Mouse (Mus musculus) embryonic facial prominence, embryonic 11.5 days (tissue): ENCODE data around the gene Syt13. TPM values are rescaled to one million over a fixed set of nuclear protein-coding genes. Genes with fewer than 3 reads are reported as not detected.

Experiments
- ATAC-seq: fragments of 200-750 bp; cut with Nextera tagmentation; replicated peaks from 2 replicates; pipeline ENCODE4 v1.8.0; 2017; ENCODE audit warnings: low read depth; ENCODE audit not compliant: insufficient number of reproducible peaks, low FRiP score, low TSS enrichment
- DNase-seq: peaks from one replicate; pipeline ENCODE4 v3.0.0-alpha.2; 2015; ENCODE audit warnings: low spot score
- H3K27ac ChIP-seq: fragments of 300-500 bp; sonication (generic); replicated peaks from 2 replicates; pipeline ENCODE4 v1.5.1; 2014; ENCODE audit warnings: mild to moderate bottlenecking, low read depth, low read length, control low read depth
- H3K27me3 ChIP-seq: fragments of 300-500 bp; sonication (generic); 2 replicates; pipeline ENCODE4 v1.6.1; 2014; ENCODE audit warnings: mild to moderate bottlenecking, low read length, moderate library complexity, mixed read lengths; ENCODE audit not compliant: control insufficient read depth, insufficient read depth
- H3K36me3 ChIP-seq: fragments of 300-500 bp; sonication (generic); replicated peaks from 2 replicates; pipeline ENCODE4 v1.6.1; 2014; ENCODE audit warnings: low read depth, mild to moderate bottlenecking, low read length, moderate library complexity, mixed read lengths; ENCODE audit not compliant: control insufficient read depth, insufficient read depth
- H3K4me1 ChIP-seq: fragments of 300-500 bp; sonication (generic); 2 replicates; pipeline ENCODE4 v1.6.1; 2014; ENCODE audit warnings: low read length, mixed read lengths; ENCODE audit not compliant: control insufficient read depth, insufficient read depth
- H3K4me2 ChIP-seq: fragments of 300-500 bp; sonication (generic); 2 replicates; pipeline ENCODE4 v1.6.1; 2014; ENCODE audit warnings: low read depth, mild to moderate bottlenecking, control low read depth, low read length, moderate library complexity
- H3K4me3 ChIP-seq: fragments of 300-500 bp; sonication (generic); 2 replicates; pipeline ENCODE4 v1.5.1; 2014; ENCODE audit warnings: low read depth, low read length, control low read depth
- H3K9ac ChIP-seq: fragments of 300-500 bp; sonication (generic); replicated peaks from 2 replicates; pipeline ENCODE4 v1.6.1; 2014; ENCODE audit warnings: mild to moderate bottlenecking, control low read depth, low read length
- H3K9me3 ChIP-seq: fragments of 300-500 bp; sonication (generic); replicated peaks from 2 replicates; pipeline ENCODE4 v1.6.1; 2016; ENCODE audit warnings: mild to moderate bottlenecking, low read length, inconsistent platforms, mixed read lengths; ENCODE audit not compliant: control insufficient read depth
- WGBS: fragments of 180-500 bp; shearing (Covaris S2); extraction: QIAGEN DNeasy Blood & Tissue Kit; methylation state at CpG from one replicate; pipeline ENCODE4 v1.1.7; 2014; 5-methylcytosine and 5-hydroxymethylcytosine counted together
- polyA plus RNA-seq: library from polyadenylated mRNA; unstranded; fragments of >200 nt; fragmentation: Nextera tagmentation; extraction: Ambion mirVana; gene quantifications from 2 replicates; pipeline ENCODE4 v1.2.1, GENCODE M21; 2014

Gene Syt13
- polyA plus RNA-seq, 1 experiment from 2014 or later = 9.0 TPM

- no peaks in the 10 kb centered on the region for H3K27me3 ChIP-seq
- 87% methylated on average over 7 of the region's 7 CpGs for WGBS
- H3K4me2 ChIP-seq = no peak overlapping the region
- peaks cover 4% of the 10 kb centered on the region for H3K4me1 ChIP-seq
- DNase-seq (no peak), ATAC-seq (no peak)
- no peak overlapping the region for H3K9ac ChIP-seq
- H3K27ac ChIP-seq = no peak overlapping the region
- no peaks in the 10 kb centered on the region for H3K9me3 ChIP-seq
- no peaks in the 10 kb centered on the region for H3K36me3 ChIP-seq
- no peak overlapping the region for H3K4me3 ChIP-seq
These were observed 69.6 kb downstream of the Syt13 start for GRCm38 (mm10) chr2:92984321-92985108.

GRCm38 (mm10) chr2:92985171-92985570, 70.3 kb downstream of the Syt13 start:
- Histone ChIP-seq H3K36me3 (no peaks in the 10 kb centered on the region), H3K27me3 (no peaks in the 10 kb centered on the region), H3K27ac (no peak overlapping the region), H3K9me3 (no peaks in the 10 kb centered on the region), H3K4me1 (peaks cover 4% of the 10 kb centered on the region), H3K9ac (no peak overlapping the region), H3K4me2 (no peak overlapping the region), H3K4me3 (no peak overlapping the region)
- DNase-seq (no peak), ATAC-seq (no peak)
- WGBS = 93% methylated on average over 2 of the region's 2 CpGs

DNA sequence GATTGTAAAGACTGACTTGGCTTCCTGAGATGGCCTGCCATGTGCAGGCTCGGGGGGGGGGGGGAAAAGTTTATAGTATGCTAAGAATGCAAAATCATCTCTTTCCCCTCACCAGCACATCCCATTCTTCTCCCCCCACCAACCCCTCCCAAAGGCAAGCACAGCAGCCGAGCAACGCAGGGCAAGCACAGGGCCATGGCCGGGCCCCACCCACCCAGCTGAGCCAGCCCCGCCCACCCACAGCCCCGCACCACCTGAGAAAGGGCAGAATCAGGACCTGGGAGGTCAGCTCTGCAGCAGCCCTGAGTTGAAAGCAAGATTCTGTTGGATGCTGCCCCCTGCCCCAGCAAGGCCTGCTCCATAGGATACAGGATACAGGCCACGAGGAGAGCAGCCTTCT, 70.7 kb downstream of the Syt13 start:
- no peak for DNase-seq
- no peak for ATAC-seq
- no peaks in the 10 kb centered on the region for H3K36me3 ChIP-seq
- H3K4me3 ChIP-seq = no peak overlapping the region
- H3K27ac ChIP-seq = no peak overlapping the region
- 51% methylated on average over 7 of the region's 7 CpGs for WGBS
- no peak overlapping the region for H3K4me2 ChIP-seq
- peaks cover 4% of the 10 kb centered on the region for H3K4me1 ChIP-seq
- no peak overlapping the region for H3K9ac ChIP-seq
- H3K9me3 ChIP-seq = no peaks in the 10 kb centered on the region
- H3K27me3 ChIP-seq = no peaks in the 10 kb centered on the region

- DNase-seq = no peak
- no peaks in the 10 kb centered on the region for H3K9me3 ChIP-seq
- H3K4me2 ChIP-seq = no peak overlapping the region
- H3K4me1 ChIP-seq = peaks cover 4% of the 10 kb centered on the region
- ATAC-seq = no peak
- no peaks in the 10 kb centered on the region for H3K36me3 ChIP-seq
- H3K4me3 ChIP-seq = no peak overlapping the region
- H3K9ac ChIP-seq = no peak overlapping the region
- 77% methylated on average over 7 of the region's 7 CpGs for WGBS
- no peak overlapping the region for H3K27ac ChIP-seq
- H3K27me3 ChIP-seq = no peaks in the 10 kb centered on the region
These were observed 72.3 kb downstream of the Syt13 start for GRCm38 (mm10) chr2:92987108-92987618.

DNA sequence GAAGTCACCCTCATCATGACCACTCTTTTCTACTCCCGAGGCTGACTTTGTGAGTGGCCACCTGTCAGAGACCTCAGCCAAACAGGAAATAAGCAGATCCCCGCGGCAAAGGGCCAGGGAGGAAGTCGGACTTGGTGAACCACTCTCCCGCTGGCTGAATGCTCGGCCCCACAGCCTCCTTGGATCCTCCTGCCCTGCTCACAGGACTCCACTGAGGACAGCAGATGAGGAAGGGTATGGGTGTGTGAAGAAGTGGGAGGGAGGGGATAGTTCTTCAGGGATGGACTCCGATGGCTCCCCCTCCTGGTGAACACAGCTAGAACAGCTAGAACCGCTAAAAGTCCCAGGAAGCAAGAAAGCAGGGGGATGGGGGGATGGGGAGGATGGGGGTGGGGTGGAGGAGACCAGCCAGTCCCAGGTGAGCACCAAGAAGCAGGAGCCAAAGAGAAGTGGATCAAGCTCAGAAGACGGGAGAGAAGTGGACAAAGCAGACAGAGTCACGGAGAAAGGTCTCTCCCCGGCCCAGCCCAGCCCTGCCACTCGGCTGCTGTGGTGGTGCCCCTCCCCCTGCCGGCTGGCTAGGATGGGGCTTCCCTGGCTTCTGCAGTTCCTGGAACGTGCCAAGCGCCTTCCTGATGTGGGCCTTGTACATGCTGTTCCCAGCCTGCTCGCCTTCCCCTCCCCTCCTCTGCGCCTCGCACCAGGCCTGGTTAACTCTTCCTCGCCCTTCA, 73.2 kb downstream of the Syt13 start:
- Histone ChIP-seq H3K27ac (no peak overlapping the region; the same call in 1 of the 2 replicates), H3K36me3 (no peaks in the 10 kb centered on the region), H3K27me3 (no peaks in the 10 kb centered on the region), H3K9ac (peak overlapping the region; percentile 39; the same call in 1 of the 2 replicates), H3K4me1 (peaks cover 4% of the 10 kb centered on the region), H3K4me3 (no peak overlapping the region), H3K4me2 (no peak overlapping the region), H3K9me3 (no peaks in the 10 kb centered on the region)
- whole genome bisulfite sequencing = 9% methylated on average over 19 of the region's 19 CpGs
- peak; percentile 71 for ATAC-seq
- peak; percentile 72 for DNase-seq

DNA sequence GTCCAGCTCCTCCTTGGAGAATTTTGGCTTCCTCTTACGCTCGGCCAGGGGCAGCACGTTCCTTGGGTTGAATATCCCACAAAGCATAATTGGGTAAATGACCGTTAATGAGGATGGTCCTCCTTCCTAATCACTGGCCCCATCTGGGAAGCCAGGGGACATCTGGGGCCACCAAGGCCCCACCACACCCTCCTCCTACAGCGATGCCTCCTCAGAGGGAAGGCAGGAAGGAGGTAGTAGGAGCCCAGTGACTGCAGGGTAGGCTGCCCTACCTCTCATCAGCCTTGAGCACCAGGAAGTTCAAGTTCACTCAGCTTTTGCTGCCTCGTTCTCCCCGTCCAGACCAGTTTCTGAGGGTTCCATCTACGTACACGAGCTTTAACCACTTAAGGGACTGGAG, 74.7 kb downstream of the Syt13 start:
- H3K27me3 ChIP-seq = no peaks in the 10 kb centered on the region
- no peak for ATAC-seq
- H3K36me3 ChIP-seq = no peaks in the 10 kb centered on the region
- no peak overlapping the region for H3K4me2 ChIP-seq
- no peaks in the 10 kb centered on the region for H3K9me3 ChIP-seq
- no peak overlapping the region for H3K27ac ChIP-seq
- DNase-seq = no peak
- no peak overlapping the region for H3K9ac ChIP-seq
- no peak overlapping the region for H3K4me3 ChIP-seq
- WGBS = 86% methylated on average over 9 of the region's 9 CpGs
- peaks cover 4% of the 10 kb centered on the region for H3K4me1 ChIP-seq

- H3K4me3 ChIP-seq = no peak overlapping the region
- peaks cover 4% of the 10 kb centered on the region for H3K4me1 ChIP-seq
- no peaks in the 10 kb centered on the region for H3K9me3 ChIP-seq
- 91% methylated on average over 5 of the region's 5 CpGs for WGBS
- ATAC-seq = no peak
- H3K9ac ChIP-seq = no peak overlapping the region
- no peaks in the 10 kb centered on the region for H3K27me3 ChIP-seq
- no peak overlapping the region for H3K27ac ChIP-seq
- H3K36me3 ChIP-seq = no peaks in the 10 kb centered on the region
- no peak for DNase-seq
- no peak overlapping the region for H3K4me2 ChIP-seq
These were observed 77.1 kb downstream of the Syt13 start for GRCm38 (mm10) chr2:92991976-92992375.

DNA sequence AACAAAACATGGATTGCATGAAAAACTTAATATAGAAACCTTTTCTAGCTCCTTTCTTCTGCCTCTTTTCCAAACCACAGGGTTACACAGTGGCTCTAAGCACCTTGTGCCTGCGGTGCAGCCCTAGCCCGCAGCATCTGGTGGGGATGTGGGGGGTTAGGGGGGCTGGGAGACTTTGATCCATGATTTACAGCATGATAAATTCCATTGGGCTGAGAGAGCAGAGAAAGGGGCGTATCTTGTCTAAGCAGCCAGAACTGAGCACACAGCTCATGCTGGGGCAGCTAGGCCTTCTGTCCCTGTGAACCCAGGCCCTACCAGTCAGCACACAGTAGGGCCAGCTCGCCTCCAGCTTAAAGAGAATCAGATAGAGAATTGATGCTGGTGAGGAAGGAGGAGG, 90.1 kb downstream of the Syt13 start:
- H3K36me3 ChIP-seq = no peaks in the 10 kb centered on the region
- no peak for ATAC-seq
- WGBS = 62% methylated on average over 4 of the region's 4 CpGs

More for the DNA sequence above, 90.1 kb downstream of the Syt13 start:
- DNase-seq = no peak
- no peak overlapping the region for H3K9ac ChIP-seq
- no peaks in the 10 kb centered on the region for H3K4me1 ChIP-seq
- H3K9me3 ChIP-seq = no peaks in the 10 kb centered on the region
- no peak overlapping the region for H3K4me3 ChIP-seq
- H3K27ac ChIP-seq = no peak overlapping the region
- H3K4me2 ChIP-seq = no peak overlapping the region
- no peaks in the 10 kb centered on the region for H3K27me3 ChIP-seq
